Mouse (Mus musculus): ENCODE results near the gene Bmf.

DNA sequence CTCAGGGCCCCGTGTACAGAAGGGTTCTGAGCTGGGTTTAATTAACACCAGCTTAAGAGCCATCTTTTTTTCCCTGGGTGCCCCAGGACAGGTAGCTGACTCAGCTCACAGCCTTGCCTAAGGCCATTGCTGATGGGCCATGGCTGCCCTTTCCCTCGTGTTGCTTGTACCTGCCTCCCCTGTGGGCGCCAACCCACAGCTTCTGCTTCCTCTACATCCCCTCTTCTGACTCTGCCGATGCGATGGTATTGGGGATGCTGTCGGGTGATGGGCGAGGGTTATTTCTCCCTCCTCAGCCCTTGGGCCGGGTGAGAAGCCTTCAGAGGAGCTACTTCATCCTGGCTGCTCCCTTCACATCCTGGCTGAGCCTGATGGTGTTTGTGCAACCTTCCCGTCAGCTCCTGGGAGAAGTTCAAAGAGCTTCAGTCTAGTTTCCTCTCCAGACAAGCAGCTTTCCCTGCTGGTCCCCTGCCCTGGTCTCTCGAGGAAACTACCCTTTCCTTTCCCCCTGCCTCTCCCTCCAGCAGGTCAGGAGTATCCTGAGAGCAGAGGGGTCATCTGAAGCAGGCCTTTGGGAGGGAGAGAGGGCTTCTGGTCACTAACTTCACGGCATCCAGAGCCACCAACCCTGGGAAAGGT, 37.6 kb downstream of the Bmf start:
- TF ChIP-seq POLR2A (IDR thresholded peaks at IDR 0.05; ENCODE audit: insufficient read length, low read depth): no peak
- no peak for TF ChIP-seq E2F4 (IDR thresholded peaks at IDR 0.05; ENCODE audit: insufficient read depth)
- TF ChIP-seq TCF12 (IDR thresholded peaks at IDR 0.05; ENCODE audit: insufficient read depth, poor library complexity, severe bottlenecking): no peak
- TF ChIP-seq POLR2AphosphoS2 (IDR thresholded peaks at IDR 0.05; ENCODE audit: insufficient read length, low read depth): no peak
- TF ChIP-seq MYOG (IDR thresholded peaks at IDR 0.05; ENCODE audit: control insufficient read depth in 1 of 3, insufficient read depth in 1 of 3, insufficient read length in 2 of 3, low read depth in 2 of 3): no peak
- no peak for TF ChIP-seq MAX (IDR thresholded peaks at IDR 0.05; ENCODE audit: low read depth)
- TF ChIP-seq CEBPB (IDR thresholded peaks at IDR 0.05; ENCODE audit: insufficient read depth, poor library complexity, severe bottlenecking): no peak
- no peak for TF ChIP-seq USF1 (IDR thresholded peaks at IDR 0.05; ENCODE audit: low read depth)
